Mouse (Mus musculus): Measurements from ENCODE around the gene Abhd4.

- TF ChIP-seq CTCF (IDR thresholded peaks at IDR 0.05; ENCODE audit: low read depth) (no peak), EP300 (optimal IDR thresholded peaks at IDR 0.05) (no peak)
Observed at GRCm38 (mm10) chr14:54214901-54215300, 39.1 kb upstream of the Abhd4 start.

All from stomach, postnatal 0 days (tissue).